Mouse (Mus musculus): ENCODE data around the gene Dmap1. TPM values are rescaled to one million over a fixed set of nuclear protein-coding genes. Genes with fewer than 3 reads are reported as not detected.

Gene Dmap1
- total RNA-seq, 1 experiment from 2014 or later, result 32.7 TPM

Other genes starting within 250 kb of the Dmap1 start
- gene Rnf220, start 185.2 kb downstream of the Dmap1 start, total RNA-seq (2021), result 83.6 and 102 TPM in 2 replicates
- gene Eri3, start 131.9 kb downstream of the Dmap1 start, total RNA-seq (2021), result 67.9 and 76.2 TPM in 2 replicates
- not detected in 2 replicates for gene Gm12845, start 42.1 kb upstream of the Dmap1 start, total RNA-seq (2021)
- gene Klf17, start 83.4 kb upstream of the Dmap1 start, total RNA-seq (2021), result not detected in 2 replicates
- gene Slc6a9, start 152.2 kb upstream of the Dmap1 start, total RNA-seq (2021), result 17.2 and 18.3 TPM in 2 replicates
- 0.79 TPM in 1 of 2 replicates, not detected in the other for gene Ccdc24, start 190.3 kb upstream of the Dmap1 start, total RNA-seq (2021)
- gene B4galt2, start 201.2 kb upstream of the Dmap1 start, total RNA-seq (2021), result 12.6 and 18.6 TPM in 2 replicates
- gene Atp6v0b, start 205.1 kb upstream of the Dmap1 start, total RNA-seq (2021), result 231 and 241 TPM in 2 replicates
- gene Dph2, start 209.8 kb upstream of the Dmap1 start, total RNA-seq (2021), result 10.6 and 14.2 TPM in 2 replicates
- gene Ipo13, start 232.7 kb upstream of the Dmap1 start, total RNA-seq (2021), result 41.5 and 48.5 TPM in 2 replicates
- gene Artn, start 247.5 kb upstream of the Dmap1 start, total RNA-seq (2021), result 0.33 TPM in 1 of 2 replicates, not detected in the other